Mouse (Mus musculus): ENCODE measurements at regions not wholly inside any gene's neighbourhood (a gene's known extent, or its start where the extent isn't known, plus 50 kb on each side); places are given as distances from the start of the nearest gene placed in this dataset.

GRCm38 (mm10) chr12:118784643-118785042 is 61.5 kb upstream of the Sp8 start:
- Histone ChIP-seq H3K27ac (ENCODE audit: low read length) (no peak overlapping the region), H3K4me1 (replicated peaks; ENCODE audit: control insufficient read depth, insufficient read depth, low read length) (peaks cover 4% of the 10 kb centered on the region; the same call in 1 of the 2 replicates)

DNA sequence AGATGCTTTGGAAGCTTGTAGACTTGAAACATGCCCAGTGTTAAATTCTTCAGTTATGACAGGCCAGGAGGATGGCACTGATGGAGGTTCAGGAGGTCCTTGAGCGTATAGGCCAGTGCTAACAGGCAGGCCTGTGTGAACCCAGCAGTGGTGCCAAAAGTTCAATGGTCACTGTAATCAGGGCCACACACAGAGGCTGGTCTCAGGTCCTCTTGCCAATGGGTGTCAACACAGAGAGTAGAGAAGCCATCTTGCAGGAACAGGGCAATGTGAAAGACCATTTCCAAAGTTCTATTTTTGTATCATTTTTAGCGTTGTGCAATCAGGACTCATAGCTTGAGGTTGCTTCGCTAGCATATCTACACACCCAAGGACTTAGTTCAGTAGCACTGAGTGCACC is 64.2 kb upstream of the Sp8 start:
- 96% methylated on average over 3 of the region's 3 CpGs for WGBS
- H3K27ac ChIP-seq (ENCODE audit: low read length), result no peak overlapping the region
- H3K27me3 ChIP-seq (replicated peaks; ENCODE audit: control insufficient read depth, insufficient read depth, low read length), result no peaks in the 10 kb centered on the region
- no peaks in the 10 kb centered on the region for H3K9me3 ChIP-seq (ENCODE audit: control insufficient read depth, low read length)
- no peak overlapping the region for H3K4me3 ChIP-seq (replicated peaks; ENCODE audit: low read length)
- peaks cover 4% of the 10 kb centered on the region; the same call in 1 of the 2 replicates for H3K4me1 ChIP-seq (replicated peaks; ENCODE audit: control insufficient read depth, insufficient read depth, low read length)
- H3K4me2 ChIP-seq (ENCODE audit: low read length), result no peak overlapping the region
- no peaks in the 10 kb centered on the region for H3K36me3 ChIP-seq (ENCODE audit: control insufficient read depth, insufficient read depth)
- no peak for ATAC-seq
- H3K9ac ChIP-seq (replicated peaks; ENCODE audit: low read depth, low read length), result no peak overlapping the region

More at GRCm38 (mm10) chr12:118784643-118785042, 61.5 kb upstream of the Sp8 start:
- no peak overlapping the region for H3K9ac ChIP-seq (replicated peaks; ENCODE audit: low read depth, low read length)
- H3K27me3 ChIP-seq (replicated peaks; ENCODE audit: control insufficient read depth, insufficient read depth, low read length), result no peaks in the 10 kb centered on the region
- H3K4me3 ChIP-seq (replicated peaks; ENCODE audit: low read length), result no peak overlapping the region
- H3K36me3 ChIP-seq (ENCODE audit: control insufficient read depth, insufficient read depth), result no peaks in the 10 kb centered on the region
- ATAC-seq, result no peak
- WGBS, result 8% methylated on average over 1 of the region's 1 CpGs
- no peaks in the 10 kb centered on the region for H3K9me3 ChIP-seq (ENCODE audit: control insufficient read depth, low read length)
- H3K4me2 ChIP-seq (ENCODE audit: low read length), result no peak overlapping the region

DNA sequence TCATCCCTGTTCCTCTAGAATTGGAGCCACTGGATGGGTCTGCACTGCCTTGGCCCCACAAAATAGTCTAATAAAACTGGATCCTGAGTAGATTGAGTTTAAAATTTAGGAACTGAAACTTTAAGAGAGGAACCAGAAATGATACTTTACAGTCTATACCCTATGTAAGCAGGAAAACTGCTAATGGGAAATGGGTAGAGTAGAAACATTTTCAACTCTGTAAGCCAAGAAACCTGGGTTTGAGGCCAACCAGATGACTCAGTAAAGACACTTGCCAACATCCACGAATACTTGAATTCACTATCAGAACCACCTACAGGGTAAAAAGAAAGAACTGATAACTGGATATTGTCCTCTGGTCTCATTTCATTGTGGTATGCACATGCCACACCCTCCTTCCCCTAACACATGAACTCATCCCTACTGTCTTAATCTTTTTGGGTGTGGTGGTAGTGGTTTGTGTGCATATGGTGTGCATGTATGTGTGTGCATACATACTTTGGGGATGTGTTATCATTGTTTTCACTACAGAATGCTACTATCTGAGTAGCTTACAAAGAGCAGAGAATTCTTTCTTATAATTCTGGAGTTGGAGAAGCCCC is 70.6 kb upstream of the Sp8 start:
- H3K36me3 ChIP-seq (ENCODE audit: control insufficient read depth, insufficient read depth), result no peaks in the 10 kb centered on the region

GRCm38 (mm10) chr12:118772790-118773189 is 73.3 kb upstream of the Sp8 start:
- ATAC-seq, result no peak
- Histone ChIP-seq H3K27me3 (replicated peaks; ENCODE audit: control insufficient read depth, insufficient read depth, low read length) (no peaks in the 10 kb centered on the region), H3K4me2 (ENCODE audit: low read length) (no peak overlapping the region), H3K36me3 (ENCODE audit: control insufficient read depth, insufficient read depth) (no peaks in the 10 kb centered on the region), H3K27ac (ENCODE audit: low read length) (no peak overlapping the region), H3K4me3 (replicated peaks; ENCODE audit: low read length) (no peak overlapping the region), H3K9me3 (ENCODE audit: control insufficient read depth, low read length) (no peaks in the 10 kb centered on the region), H3K9ac (replicated peaks; ENCODE audit: low read depth, low read length) (no peak overlapping the region), H3K4me1 (replicated peaks; ENCODE audit: control insufficient read depth, insufficient read depth, low read length) (no peaks in the 10 kb centered on the region)
- WGBS, result 85% methylated on average over 2 of the region's 2 CpGs

More for the DNA sequence above, 70.6 kb upstream of the Sp8 start:
- Histone ChIP-seq H3K4me3 (replicated peaks; ENCODE audit: low read length) (no peak overlapping the region), H3K4me2 (ENCODE audit: low read length) (no peak overlapping the region), H3K27ac (ENCODE audit: low read length) (no peak overlapping the region), H3K9me3 (ENCODE audit: control insufficient read depth, low read length) (no peaks in the 10 kb centered on the region), H3K27me3 (replicated peaks; ENCODE audit: control insufficient read depth, insufficient read depth, low read length) (no peaks in the 10 kb centered on the region), H3K9ac (replicated peaks; ENCODE audit: low read depth, low read length) (no peak overlapping the region), H3K4me1 (replicated peaks; ENCODE audit: control insufficient read depth, insufficient read depth, low read length) (no peaks in the 10 kb centered on the region)
- 73% methylated on average over 1 of the region's 1 CpGs for WGBS
- ATAC-seq, result no peak

DNA sequence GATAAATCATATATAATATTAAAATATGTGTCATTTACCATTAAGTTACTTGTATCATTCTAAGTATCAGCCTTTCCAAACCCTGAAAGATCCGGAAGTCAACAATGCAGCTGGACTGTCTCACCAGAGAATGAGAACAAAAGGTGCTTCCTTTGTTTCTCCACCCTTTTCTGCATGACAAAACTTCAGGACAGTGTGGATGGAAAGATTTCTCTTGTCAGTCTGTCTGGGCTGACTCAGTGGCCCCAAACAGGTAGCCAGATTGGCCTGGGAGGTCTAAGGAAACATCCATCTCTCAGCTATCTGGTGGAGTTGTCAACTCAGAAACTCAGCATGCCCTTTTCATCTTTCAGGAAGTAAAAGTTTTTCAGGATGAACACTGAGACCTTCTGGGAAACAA is 79.7 kb upstream of the Sp8 start:
- Histone ChIP-seq H3K4me2 (ENCODE audit: low read length) (no peak overlapping the region), H3K27ac (ENCODE audit: low read length) (no peak overlapping the region), H3K9me3 (ENCODE audit: control insufficient read depth, low read length) (no peaks in the 10 kb centered on the region), H3K4me1 (replicated peaks; ENCODE audit: control insufficient read depth, insufficient read depth, low read length) (no peaks in the 10 kb centered on the region), H3K27me3 (replicated peaks; ENCODE audit: control insufficient read depth, insufficient read depth, low read length) (no peaks in the 10 kb centered on the region), H3K9ac (replicated peaks; ENCODE audit: low read depth, low read length) (no peak overlapping the region), H3K4me3 (replicated peaks; ENCODE audit: low read length) (no peak overlapping the region), H3K36me3 (ENCODE audit: control insufficient read depth, insufficient read depth) (no peaks in the 10 kb centered on the region)
- ATAC-seq, result no peak
- WGBS, result 73% methylated on average over 1 of the region's 1 CpGs

- Histone ChIP-seq H3K4me3 (replicated peaks; ENCODE audit: low read length) (no peak overlapping the region), H3K36me3 (ENCODE audit: control insufficient read depth, insufficient read depth) (no peaks in the 10 kb centered on the region), H3K27me3 (replicated peaks; ENCODE audit: control insufficient read depth, insufficient read depth, low read length) (no peaks in the 10 kb centered on the region), H3K4me1 (replicated peaks; ENCODE audit: control insufficient read depth, insufficient read depth, low read length) (no peaks in the 10 kb centered on the region), H3K9me3 (ENCODE audit: control insufficient read depth, low read length) (no peaks in the 10 kb centered on the region), H3K27ac (ENCODE audit: low read length) (no peak overlapping the region), H3K4me2 (ENCODE audit: low read length) (no peak overlapping the region), H3K9ac (replicated peaks; ENCODE audit: low read depth, low read length) (no peak overlapping the region)
- ATAC-seq, result no peak
- WGBS, result 41% methylated on average over 2 of the region's 2 CpGs
These were observed 92.1 kb upstream of the Sp8 start for GRCm38 (mm10) chr12:118754076-118754475.

DNA sequence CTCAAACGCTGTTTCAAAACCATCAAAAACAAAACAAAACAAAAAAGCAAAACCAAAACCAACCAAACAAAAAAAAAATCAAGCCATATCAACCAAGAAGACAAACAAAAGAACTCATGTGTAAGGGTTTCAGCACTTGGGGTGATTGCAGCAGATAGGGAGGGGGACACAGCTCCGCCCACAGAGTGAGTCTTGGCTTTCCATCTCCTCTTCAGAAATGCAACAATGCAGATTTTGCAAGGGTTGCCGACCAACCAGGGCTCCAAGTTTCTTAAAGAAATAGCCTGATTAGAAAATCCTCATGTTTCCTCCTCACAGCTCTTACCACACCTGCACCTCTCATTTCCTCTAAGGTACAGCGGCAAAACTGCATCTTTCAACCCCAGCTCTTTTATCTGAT is 107.0 kb upstream of the Sp8 start:
- WGBS, result 67% methylated on average over 4 of the region's 4 CpGs
- no peaks in the 10 kb centered on the region for H3K27me3 ChIP-seq (replicated peaks; ENCODE audit: control insufficient read depth, insufficient read depth, low read length)
- no peak overlapping the region for H3K27ac ChIP-seq (ENCODE audit: low read length)
- no peak overlapping the region for H3K4me3 ChIP-seq (replicated peaks; ENCODE audit: low read length)
- H3K9me3 ChIP-seq (ENCODE audit: control insufficient read depth, low read length), result no peaks in the 10 kb centered on the region
- no peaks in the 10 kb centered on the region for H3K4me1 ChIP-seq (replicated peaks; ENCODE audit: control insufficient read depth, insufficient read depth, low read length)
- H3K4me2 ChIP-seq (ENCODE audit: low read length), result no peak overlapping the region
- no peak overlapping the region for H3K9ac ChIP-seq (replicated peaks; ENCODE audit: low read depth, low read length)
- ATAC-seq, result no peak
- H3K36me3 ChIP-seq (ENCODE audit: control insufficient read depth, insufficient read depth), result no peaks in the 10 kb centered on the region

DNA sequence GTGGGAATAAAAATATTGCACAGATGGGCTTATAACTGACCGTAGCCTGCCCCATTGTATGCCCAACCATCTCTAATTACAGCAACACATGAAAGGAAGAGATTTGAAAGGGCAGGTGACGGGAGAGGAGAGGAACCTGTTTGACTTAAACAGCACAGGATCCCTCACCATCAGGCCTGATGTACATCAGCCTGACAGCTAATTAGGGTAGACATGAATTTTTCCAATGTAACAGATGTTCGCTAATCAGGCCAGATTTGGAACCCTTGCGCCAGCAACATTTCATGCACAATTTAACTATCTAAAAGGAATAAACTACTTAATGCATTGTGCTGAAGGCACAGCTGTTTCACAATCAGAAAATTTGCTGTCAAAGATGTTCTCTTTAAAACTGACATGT is 120.2 kb upstream of the Sp8 start:
- 0 out of 2 replicates have a peak, but pooled peaks cover 2% of the 10 kb centered on the region for H3K9me3 ChIP-seq (ENCODE audit: control insufficient read depth, low read length)
- H3K4me2 ChIP-seq (ENCODE audit: low read length), result no peak overlapping the region
- WGBS, result 24% methylated on average over 4 of the region's 4 CpGs
- 0 out of 2 replicates have a peak, but pooled peaks cover 4% of the 10 kb centered on the region for H3K4me1 ChIP-seq (replicated peaks; ENCODE audit: control insufficient read depth, insufficient read depth, low read length)
- no peaks in the 10 kb centered on the region for H3K27me3 ChIP-seq (replicated peaks; ENCODE audit: control insufficient read depth, insufficient read depth, low read length)
- H3K27ac ChIP-seq (ENCODE audit: low read length), result no peak overlapping the region
- no peak overlapping the region for H3K9ac ChIP-seq (replicated peaks; ENCODE audit: low read depth, low read length)
- peak; percentile 65 for ATAC-seq
- H3K4me3 ChIP-seq (replicated peaks; ENCODE audit: low read length), result no peak overlapping the region
- no peaks in the 10 kb centered on the region for H3K36me3 ChIP-seq (ENCODE audit: control insufficient read depth, insufficient read depth)

DNA sequence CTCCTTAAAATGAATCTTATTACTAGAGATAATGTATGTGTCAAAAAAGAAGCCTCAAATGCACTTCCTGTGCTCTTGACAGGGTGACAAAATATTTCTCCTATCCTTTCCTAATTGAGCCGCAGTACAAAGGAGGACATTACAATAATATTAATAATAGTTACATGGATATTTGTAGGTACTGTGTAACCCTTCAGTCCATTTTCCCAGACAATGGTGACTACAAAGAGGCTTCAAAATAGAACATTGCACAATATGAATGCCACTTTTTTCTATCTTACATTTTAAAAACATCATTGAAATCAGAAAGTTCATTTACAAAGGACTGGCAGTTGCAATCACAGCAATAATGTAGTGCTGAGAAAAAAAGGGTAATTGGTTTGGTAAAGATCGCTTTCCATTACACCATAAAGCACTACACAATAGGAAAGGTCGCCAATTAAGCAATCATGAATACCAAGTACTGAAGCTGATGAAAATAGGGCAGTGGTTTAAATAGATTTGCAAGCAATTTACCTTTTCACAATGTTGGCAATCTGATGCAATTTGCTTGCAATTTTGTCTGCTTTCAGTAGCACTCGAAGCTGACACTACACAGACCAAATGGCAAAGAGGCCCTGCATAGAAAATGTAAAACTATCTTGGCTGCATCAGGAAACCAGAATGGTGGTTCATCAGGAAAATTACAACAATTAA is 126.1 kb upstream of the Sp8 start:
- H3K27ac ChIP-seq (ENCODE audit: low read length), result no peak overlapping the region
- no peak overlapping the region for H3K4me2 ChIP-seq (ENCODE audit: low read length)
- ATAC-seq, result peak; percentile 96
- no peak overlapping the region for H3K9ac ChIP-seq (replicated peaks; ENCODE audit: low read depth, low read length)
- peaks cover 6% of the 10 kb centered on the region; the same call in 1 of the 2 replicates for H3K4me1 ChIP-seq (replicated peaks; ENCODE audit: control insufficient read depth, insufficient read depth, low read length)
- H3K36me3 ChIP-seq (ENCODE audit: control insufficient read depth, insufficient read depth), result no peaks in the 10 kb centered on the region
- no peak overlapping the region for H3K4me3 ChIP-seq (replicated peaks; ENCODE audit: low read length)
- 0 out of 2 replicates have a peak, but pooled peaks cover 6% of the 10 kb centered on the region for H3K27me3 ChIP-seq (replicated peaks; ENCODE audit: control insufficient read depth, insufficient read depth, low read length)
- WGBS, result 9% methylated on average over 4 of the region's 4 CpGs
- no peaks in the 10 kb centered on the region for H3K9me3 ChIP-seq (ENCODE audit: control insufficient read depth, low read length)

All from forebrain, embryonic 16.5 days (tissue).